ENCODE assay signal across 26 mouse cellular contexts in the genomic region with DNA sequence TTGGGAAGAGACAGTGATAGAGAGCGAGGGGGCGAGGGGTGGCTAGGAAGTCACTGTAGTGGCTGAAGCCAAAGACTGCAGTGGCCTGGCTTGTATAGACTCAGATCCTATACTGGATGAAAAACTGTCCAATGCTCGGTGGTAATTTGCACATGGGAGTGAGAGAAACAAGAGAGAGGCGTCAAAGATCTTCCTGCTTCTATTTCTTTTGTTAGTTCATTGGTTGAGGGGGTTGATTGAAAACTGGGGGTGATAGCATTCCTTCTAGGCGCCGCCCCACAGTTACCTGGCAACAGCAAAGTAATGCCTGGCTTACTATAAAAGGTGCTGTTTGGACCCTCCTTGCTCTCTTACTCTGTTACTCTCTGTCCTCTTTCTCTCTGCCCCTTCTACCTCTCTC.
A peak's percentile ranks its signal among the peaks of the same experiment; 100 is the strongest.
DNase-seq lines count a peak whose midpoint lies in the region; ATAC-seq lines count a peak whose summit lies in the region.
"Had no signal": no experiment of that assay in that cellular context is flagged by ENCODE, and none has a peak within 500 bp of the region (broad histone marks: within the 10 kb centered on the region; RNA-seq: fewer than 3 reads in every experiment).

No protein-coding gene starts in this region.

- DNase-seq in heart, adult 11 months: peak; percentile 34
- no peak for DNase-seq in heart, postnatal 36 days
- DNase-seq in midbrain, embryonic 11.5 days (ENCODE audit: low spot score, missing footprints): peak; percentile 57
- DNase-seq in T-cell, adult 2 months (ENCODE audit: low spot score): no peak
- DNase-seq: adrenal gland, adult 2 months; adrenal gland, postnatal 10 days; adrenal gland, postnatal 25 days; B cell, adult 2 months; cerebellum, adult 11 months; cerebellum, adult 18-20 months; cerebellum, adult 8-10 months; cerebellum, adult 9-11 months; cerebellum, postnatal 14 days; cerebellum, postnatal 36 days; embryo, embryonic 11 days had no signal

- WGBS in midbrain, embryonic 11.5 days: 82% methylated on average over 6 of the region's 6 CpGs
- 81% methylated on average over 6 of the region's 6 CpGs for WGBS in midbrain, embryonic 16.5 days

- H3K36me3 ChIP-seq in midbrain, embryonic 11.5 days (ENCODE audit: control insufficient read depth, insufficient read depth, low read length): no peaks in the 10 kb centered on the region
- H3K36me3 ChIP-seq in midbrain, embryonic 16.5 days (ENCODE audit: control insufficient read depth, insufficient read depth, low read length): no peaks in the 10 kb centered on the region
- H3K36me3 ChIP-seq: embryonic facial prominence, embryonic 13.5 days; embryonic facial prominence, embryonic 15.5 days; forebrain, embryonic 10.5 days; forebrain, embryonic 12.5 days; G1E had no signal

- no peak overlapping the region for H3K4me3 ChIP-seq in midbrain, embryonic 11.5 days (ENCODE audit: low read depth, low read length)
- H3K4me3 ChIP-seq in midbrain, embryonic 16.5 days (ENCODE audit: low read depth, low read length): no peak overlapping the region
- H3K4me3 ChIP-seq: embryonic facial prominence, embryonic 13.5 days; embryonic facial prominence, embryonic 15.5 days; erythroblast, embryonic 14.5 days; forebrain, embryonic 10.5 days; forebrain, embryonic 12.5 days had no signal

- H3K9ac ChIP-seq in midbrain, embryonic 11.5 days (ENCODE audit: low read length): no peak overlapping the region
- no peak overlapping the region for H3K9ac ChIP-seq in midbrain, embryonic 16.5 days (ENCODE audit: low read depth, low read length)
- H3K9ac ChIP-seq: embryonic facial prominence, embryonic 13.5 days; embryonic facial prominence, embryonic 15.5 days; forebrain, embryonic 12.5 days had no signal

- ATAC-seq in midbrain, embryonic 11.5 days (ENCODE audit: low FRiP score): no peak
- no peak for ATAC-seq in midbrain, embryonic 16.5 days
- ATAC-seq: CD4-positive, CD25-positive, alpha-beta regulatory T cell, adult 4 months; forebrain, embryonic 14.5 days; forebrain, embryonic 16.5 days had no signal

- no peaks in the 10 kb centered on the region for H3K9me3 ChIP-seq in midbrain, embryonic 11.5 days (ENCODE audit: control insufficient read depth, low read length)
- no peaks in the 10 kb centered on the region for H3K9me3 ChIP-seq in midbrain, embryonic 16.5 days (replicated peaks; ENCODE audit: control insufficient read depth, low read length, poor library complexity, severe bottlenecking)
- H3K9me3 ChIP-seq: embryonic facial prominence, embryonic 13.5 days; embryonic facial prominence, embryonic 15.5 days; forebrain, embryonic 10.5 days; forebrain, embryonic 12.5 days; G1E had no signal

- intact Hi-C loops in heart, postnatal 36 days (cut with DNase I): no loop called here

- no peaks in the 10 kb centered on the region for H3K27me3 ChIP-seq in midbrain, embryonic 11.5 days (ENCODE audit: control insufficient read depth, insufficient read depth, low read length)
- no peaks in the 10 kb centered on the region for H3K27me3 ChIP-seq in midbrain, embryonic 16.5 days (ENCODE audit: control insufficient read depth, insufficient read depth, low read depth, low read length)
- H3K27me3 ChIP-seq: CH12.LX; embryonic facial prominence, embryonic 13.5 days; embryonic facial prominence, embryonic 15.5 days; forebrain, embryonic 12.5 days had no signal

- no peak overlapping the region for H3K4me2 ChIP-seq in midbrain, embryonic 11.5 days
- H3K4me2 ChIP-seq in midbrain, embryonic 16.5 days (ENCODE audit: low read length): no peak overlapping the region
- H3K4me2 ChIP-seq: embryonic facial prominence, embryonic 13.5 days; embryonic facial prominence, embryonic 15.5 days; forebrain, embryonic 12.5 days had no signal

- no peaks in the 10 kb centered on the region for H3K4me1 ChIP-seq in midbrain, embryonic 11.5 days (ENCODE audit: control insufficient read depth, insufficient read depth, low read length)
- H3K4me1 ChIP-seq in midbrain, embryonic 16.5 days (ENCODE audit: control insufficient read depth, insufficient read depth, low read length): no peaks in the 10 kb centered on the region
- H3K4me1 ChIP-seq: embryonic facial prominence, embryonic 13.5 days; embryonic facial prominence, embryonic 15.5 days; forebrain, embryonic 10.5 days; forebrain, embryonic 12.5 days had no signal

- H3K27ac ChIP-seq in midbrain, embryonic 11.5 days (ENCODE audit: low read depth, low read length): no peak overlapping the region
- no peak overlapping the region for H3K27ac ChIP-seq in midbrain, embryonic 16.5 days (ENCODE audit: low read length)
- H3K27ac ChIP-seq: embryonic facial prominence, embryonic 13.5 days; embryonic facial prominence, embryonic 15.5 days; forebrain, embryonic 10.5 days; forebrain, embryonic 12.5 days had no signal

Comparison
In these comparisons a context has a peak if more than half of its experiments do, and no peak if none do; other contexts are left out.
1. DNase-seq: peak in heart, adult 11 months (single experiment) and midbrain, embryonic 11.5 days (single experiment); none in heart, postnatal 36 days (0 of 2) and T-cell, adult 2 months (single experiment).